Mouse (Mus musculus) ES-CJ7 (cell line): ENCODE measurements around the gene Haspin.
"Not testable (repeated sequence)": the region's sequence is repeated elsewhere in the genome, so short reads cannot be mapped to it uniquely, and the experiment has no call there.

Experiments
- DNase-seq: peaks from one replicate; pipeline ENCODE4 v3.0.0; 2011; ENCODE audit warnings: low read depth, low spot score

Gene Haspin

GRCm38 (mm10) chr11:73146026-73146974 is 8.2 kb upstream of the Haspin start:
- DNase-seq: peak; percentile 84

GRCm38 (mm10) chr11:73144261-73144681 is 6.2 kb upstream of the Haspin start:
- DNase-seq: peak; percentile 50

DNA sequence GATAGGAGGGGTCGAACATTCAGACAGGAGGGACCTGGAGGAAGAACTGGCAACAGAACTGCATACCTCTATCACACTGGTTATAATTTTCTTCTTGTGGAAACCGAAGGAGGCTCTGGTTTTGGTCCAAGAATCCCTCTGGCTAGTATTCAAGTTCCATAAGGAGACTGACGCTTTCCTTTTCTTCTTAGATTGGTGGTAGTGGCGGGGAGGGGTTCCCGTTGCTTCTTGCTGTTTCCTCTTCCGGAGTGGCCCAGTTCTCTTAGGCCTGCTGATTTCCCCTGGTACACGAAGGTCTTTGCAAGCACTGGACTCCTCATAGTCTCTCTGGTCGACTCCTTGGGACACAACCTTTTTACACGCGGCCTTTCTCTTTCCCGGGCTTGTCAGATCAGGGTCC is 978 bp downstream of the Haspin start:
- no peak for DNase-seq

DNA sequence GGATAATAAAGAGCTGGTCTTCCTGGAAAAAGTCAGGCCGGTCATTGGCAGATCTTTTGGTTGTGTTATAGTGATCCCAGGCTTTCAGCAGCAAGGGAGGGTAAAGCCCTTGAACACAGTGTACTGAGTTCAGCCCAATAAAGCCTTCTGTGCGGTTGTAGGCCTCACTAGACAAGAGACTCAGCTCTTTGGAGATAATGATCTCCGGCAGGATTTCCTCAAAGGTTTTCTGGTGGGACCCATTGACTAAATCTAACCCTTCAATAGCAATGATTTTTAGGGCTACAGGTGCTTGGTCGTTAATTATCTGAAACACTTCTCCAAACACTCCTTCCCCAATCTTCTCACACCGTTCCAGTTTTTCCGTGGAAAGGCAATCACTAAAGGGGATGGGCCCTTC is 1.5 kb downstream of the Haspin start:
- no peak for DNase-seq

GRCm38 (mm10) chr11:73134222-73134621 is 3.9 kb downstream of the Haspin start:
- no peak for DNase-seq

- DNase-seq: no peak
Measured at GRCm38 (mm10) chr11:73132999-73133398, 5.1 kb downstream of the Haspin start.

GRCm38 (mm10) chr11:73131020-73131419 is 7.1 kb downstream of the Haspin start:
- peak; percentile 67 for DNase-seq

- no peak for DNase-seq
Measured at GRCm38 (mm10) chr11:73126495-73126894, 11.6 kb downstream of the Haspin start.

DNA sequence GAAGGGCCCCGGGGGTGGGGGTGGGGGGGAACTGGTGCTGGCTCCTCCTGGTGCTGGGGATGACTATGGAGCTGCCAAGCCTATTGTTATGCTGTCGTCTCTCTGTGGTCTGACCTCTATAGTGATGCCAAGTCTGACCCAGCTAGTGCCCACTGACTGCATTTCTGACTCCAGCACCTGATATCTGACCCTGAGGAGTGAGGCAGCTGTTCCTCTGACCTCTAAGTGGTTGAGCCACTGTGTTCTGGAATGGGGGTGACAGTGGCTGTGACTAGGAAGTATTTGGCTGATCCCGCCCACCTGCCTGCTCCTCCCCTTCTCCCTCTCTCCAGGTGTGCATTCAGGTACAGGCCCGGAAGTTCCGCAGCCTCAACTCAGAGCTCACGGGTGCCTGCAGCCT is 26.7 kb downstream of the Haspin start:
- no peak for DNase-seq

- DNase-seq: no peak
Measured at GRCm38 (mm10) chr11:73109941-73110340, 28.2 kb downstream of the Haspin start.

- DNase-seq: no peak
Measured at GRCm38 (mm10) chr11:73108898-73109625, 29.0 kb downstream of the Haspin start.

DNA sequence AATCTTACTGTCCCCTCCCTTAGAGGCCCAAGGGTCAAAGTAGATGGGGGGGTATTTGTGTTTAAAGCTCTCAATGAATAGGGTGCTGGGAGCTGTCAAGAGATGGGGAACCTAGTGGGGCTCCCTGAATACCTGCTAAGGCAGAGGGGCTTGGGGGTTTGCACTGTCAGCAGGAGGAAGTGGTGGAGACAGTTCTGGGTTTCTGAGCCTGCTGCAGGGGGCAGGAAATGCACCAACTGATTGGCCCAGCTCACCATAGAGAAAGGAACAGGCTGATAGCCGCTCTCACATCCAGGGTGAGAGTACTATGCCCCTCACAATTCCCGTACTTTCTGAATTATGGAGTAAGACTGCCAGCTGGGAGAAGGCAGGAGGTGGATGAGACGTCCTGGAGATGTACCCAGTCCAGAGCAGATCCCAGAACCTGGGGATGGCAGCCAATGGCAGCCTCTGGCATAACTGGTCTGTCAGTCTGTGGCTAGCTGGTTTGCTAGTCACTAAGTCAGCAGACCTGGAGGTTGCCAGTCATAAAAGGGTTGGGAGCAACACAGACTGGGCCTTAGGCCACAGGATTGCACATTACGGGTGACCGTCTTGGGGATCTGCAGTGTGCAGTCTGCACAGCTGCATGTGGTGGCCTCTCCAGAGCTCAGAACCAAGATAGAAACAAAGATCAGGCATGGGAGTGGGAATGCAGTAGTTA is 29.7 kb downstream of the Haspin start:
- DNase-seq: no peak

DNA sequence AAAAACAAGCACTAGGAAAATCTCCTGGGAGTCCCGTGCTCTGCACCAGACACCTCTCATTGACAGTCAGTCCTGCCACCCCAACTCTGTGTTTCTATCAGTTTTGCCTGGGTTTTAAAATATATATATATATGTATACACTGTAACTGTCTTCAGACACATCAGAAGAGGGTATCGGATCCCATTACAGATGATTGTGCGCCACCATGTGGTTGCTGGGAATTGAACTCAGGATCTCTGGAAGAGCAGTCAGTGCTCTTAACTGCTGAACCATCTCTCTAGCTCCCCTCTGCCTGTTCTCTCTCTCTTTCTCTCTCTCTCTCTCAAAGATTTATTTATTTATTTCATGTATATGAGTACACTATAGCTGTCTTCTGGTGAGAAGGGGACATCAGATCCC is 30.7 kb downstream of the Haspin start:
- not testable (repeated sequence) for DNase-seq

DNA sequence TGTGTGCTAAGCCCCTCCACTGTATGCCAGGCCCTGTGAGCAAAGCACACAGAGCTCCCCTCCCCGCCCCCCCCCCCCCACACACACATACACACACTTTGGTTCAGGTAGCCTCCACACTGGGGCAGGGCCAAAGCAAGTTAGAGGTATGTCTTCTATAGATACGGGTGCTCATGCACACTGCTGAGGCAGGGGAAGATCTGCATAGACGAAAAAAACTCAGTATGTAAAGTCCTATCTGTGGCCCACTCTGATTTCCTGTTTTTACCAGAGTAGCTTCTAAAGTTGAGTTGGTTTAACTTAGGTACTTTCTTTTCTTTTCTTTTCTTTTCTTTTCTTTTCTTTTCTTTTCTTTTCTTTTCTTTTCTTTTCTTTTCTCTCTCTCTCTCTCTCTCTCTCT is 32.8 kb downstream of the Haspin start:
- no peak for DNase-seq

GRCm38 (mm10) chr11:73101308-73101707 is 36.8 kb downstream of the Haspin start:
- DNase-seq: no peak

- no peak for DNase-seq
Measured at GRCm38 (mm10) chr11:73099976-73100750, 37.9 kb downstream of the Haspin start.

DNA sequence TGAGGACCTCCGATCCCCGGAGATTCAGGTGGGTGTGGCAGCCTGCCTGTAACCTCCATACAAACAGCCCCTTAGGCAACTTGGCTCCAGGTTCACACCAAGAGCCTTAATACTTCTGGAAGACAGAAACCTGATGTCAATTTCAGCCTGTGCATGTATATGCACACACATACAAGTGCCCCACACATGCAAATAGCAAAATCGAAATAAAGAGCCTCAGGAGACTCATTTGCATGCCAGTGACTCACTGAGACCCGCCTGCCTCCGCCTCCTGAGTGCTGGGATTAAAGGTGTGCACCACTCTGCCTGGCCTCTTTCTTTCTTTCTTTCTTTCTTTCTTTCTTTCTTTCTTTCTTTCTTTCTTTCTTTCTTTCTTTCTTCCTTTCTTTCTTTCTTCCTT is 39.2 kb downstream of the Haspin start:
- DNase-seq: no peak

DNA sequence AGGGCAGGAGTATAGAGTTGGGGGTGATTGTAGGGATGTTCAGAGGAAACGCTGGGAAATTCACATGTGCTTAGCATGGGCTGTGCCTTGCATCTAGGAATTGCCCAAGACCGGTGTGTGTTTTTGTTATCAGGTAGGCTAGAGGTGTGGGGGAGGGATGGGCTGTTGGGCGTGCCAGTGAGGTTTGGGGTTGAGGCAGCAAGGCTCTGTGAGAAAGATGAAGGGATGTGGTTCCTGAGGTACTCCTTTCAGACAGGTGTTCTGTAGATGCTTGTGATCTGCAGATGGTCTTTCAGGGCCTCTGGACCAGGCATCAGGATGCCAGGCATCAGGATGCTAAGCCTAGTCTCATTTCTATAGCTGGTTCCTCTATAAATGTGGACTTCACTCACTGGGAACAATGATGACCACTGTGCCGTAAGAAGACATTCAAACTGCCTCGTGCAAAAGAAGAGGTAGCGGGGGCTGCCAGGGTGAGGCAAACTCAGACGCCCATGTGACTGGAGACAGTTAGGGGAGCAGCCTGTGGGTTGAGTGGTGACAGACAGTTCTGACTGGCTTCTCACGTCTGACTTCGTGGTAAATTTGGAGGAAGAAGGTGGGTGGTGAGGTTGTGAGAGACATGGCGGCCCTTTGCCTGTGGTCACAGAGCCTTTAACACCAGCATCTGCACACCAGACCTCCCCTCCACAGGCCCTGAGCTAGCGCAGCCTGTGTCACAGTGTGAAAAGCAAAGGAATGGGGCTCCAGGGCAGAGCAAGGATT is 43.7 kb downstream of the Haspin start:
- no peak for DNase-seq

DNA sequence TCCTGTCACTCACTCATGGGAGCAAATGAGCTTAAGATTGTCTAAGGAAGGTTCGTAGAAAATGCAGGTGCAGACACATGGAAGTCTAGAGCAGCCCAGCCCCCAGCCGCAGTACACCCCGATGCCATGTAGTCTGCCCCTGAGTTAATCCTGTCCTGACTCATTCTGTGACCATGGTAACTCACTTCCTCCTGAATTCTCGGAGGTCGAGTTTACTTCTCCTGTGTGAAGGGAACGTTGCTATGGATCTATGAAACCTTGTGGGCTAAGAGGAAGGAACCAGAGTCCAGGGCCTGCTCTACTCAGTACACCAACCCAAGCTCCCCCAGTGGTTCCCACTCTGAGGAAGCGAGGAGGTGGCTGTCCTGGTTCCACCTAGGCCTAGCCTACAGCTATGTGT is 45.2 kb downstream of the Haspin start:
- DNase-seq: no peak

GRCm38 (mm10) chr11:73092057-73092456 is 46.0 kb downstream of the Haspin start:
- DNase-seq: no peak

- DNase-seq: no peak
Measured at GRCm38 (mm10) chr11:73090826-73091225, 47.3 kb downstream of the Haspin start.
